8 mouse cellular contexts compared by ENCODE assay signal in genomic region chr17:84956931-84957486, GRCm38 (mm10). TPM values are rescaled to one million over a fixed set of nuclear protein-coding genes. Genes with fewer than 3 reads are reported as not detected.
DNase-seq lines count a peak whose midpoint lies in the region; ATAC-seq and TF ChIP-seq lines count a peak whose summit lies in the region.

No protein-coding gene starts in this region.

- WGBS in forebrain, embryonic 11.5 days: under 1% methylated on average over 24 of the region's 24 CpGs
- WGBS in lung, embryonic 15.5 days: 0% methylated on average over 24 of the region's 24 CpGs
- under 1% methylated on average over 24 of the region's 24 CpGs for WGBS in olfactory bulb, adult 2 months

- H3K4me1 ChIP-seq in G1E (ENCODE audit: insufficient read depth, low read depth, low read length): peaks cover 29% of the 10 kb centered on the region
- H3K4me1 ChIP-seq in forebrain, embryonic 11.5 days (replicated peaks; ENCODE audit: control insufficient read depth, insufficient read depth, low read length): peaks cover 3% of the 10 kb centered on the region; the same call in 1 of the 2 replicates
- peaks cover 23% of the 10 kb centered on the region for H3K4me1 ChIP-seq in lung, embryonic 15.5 days
- H3K4me1 ChIP-seq in olfactory bulb, adult 2 months (ENCODE audit: control insufficient read depth, insufficient read depth, low read length): peaks cover 7% of the 10 kb centered on the region

- peak overlapping the region; percentile 56 for H3K9ac ChIP-seq in forebrain, embryonic 11.5 days (ENCODE audit: low read length)
- peak overlapping the region; percentile 50 for H3K9ac ChIP-seq in lung, embryonic 15.5 days

- H3K4me2 ChIP-seq in forebrain, embryonic 11.5 days (ENCODE audit: low read depth, low read length, severe bottlenecking): peak overlapping the region; percentile 64
- H3K4me2 ChIP-seq in lung, embryonic 15.5 days: peak overlapping the region; percentile 77

- peak; percentile 72 for TF ChIP-seq POLR2A in olfactory bulb, adult 2 months (IDR thresholded peaks at IDR 0.05; ENCODE audit: insufficient read depth, low read depth, low read length)

- peaks cover 10% of the 10 kb centered on the region for H3K36me3 ChIP-seq in G1E (replicated peaks)
- H3K36me3 ChIP-seq in forebrain, embryonic 11.5 days (ENCODE audit: control insufficient read depth, insufficient read depth, low read length): no peaks in the 10 kb centered on the region
- H3K36me3 ChIP-seq in lung, embryonic 15.5 days: no peaks in the 10 kb centered on the region

- peak; percentile 91 for DNase-seq in G1E (ENCODE audit: low spot score)
- peak; percentile 95 for DNase-seq in c-Kit-positive CD71-positive TER-119-positive erythroid progenitor cells, embryonic 14.5 days (ENCODE audit: low spot score)
- peak; percentile 91 for DNase-seq in forebrain, embryonic 11.5 days (ENCODE audit: low spot score)
- DNase-seq in heart, postnatal 10 days: peak; percentile 95 to 96
- DNase-seq in layer of hippocampus, adult 2 months (ENCODE audit: low spot score in 2 of 2): peak; percentile 79 to 93
- peak; percentile 82 to 91 for DNase-seq in thymus, adult 18-20 months

- peak; percentile 67 for ATAC-seq in G1E (ENCODE audit: extremely low read depth, insufficient number of reproducible peaks, low FRiP score, poor library complexity, severe bottlenecking)
- ATAC-seq in forebrain, embryonic 11.5 days (replicated peaks; ENCODE audit: low FRiP score): peak; percentile 90
- ATAC-seq in lung, embryonic 15.5 days (ENCODE audit: borderline replicate concordance, extremely low read depth, low FRiP score, low TSS enrichment): peak; percentile 87

- intact Hi-C loops in heart, postnatal 10 days (cut with DNase I): loop anchor here (5.0 kb wide), 2 partner anchors 80 to 135 kb away; partner anchors contain the start of genes Camkmt and Prepl

- H3K4me3 ChIP-seq in G1E (ENCODE audit: low read depth, low read length): peak overlapping the region; percentile 93
- peak overlapping the region; percentile 95 for H3K4me3 ChIP-seq in forebrain, embryonic 11.5 days (ENCODE audit: low read depth, low read length)
- peak overlapping the region; percentile 70 for H3K4me3 ChIP-seq in layer of hippocampus, adult 2 months
- H3K4me3 ChIP-seq in lung, embryonic 15.5 days: peak overlapping the region; percentile 99
- H3K4me3 ChIP-seq in olfactory bulb, adult 2 months (ENCODE audit: insufficient read depth, low read depth, low read length): peak overlapping the region; percentile 59

- no peaks in the 10 kb centered on the region for H3K9me3 ChIP-seq in G1E (replicated peaks)
- no peaks in the 10 kb centered on the region for H3K9me3 ChIP-seq in forebrain, embryonic 11.5 days (ENCODE audit: control insufficient read depth, low read length)
- no peaks in the 10 kb centered on the region for H3K9me3 ChIP-seq in lung, embryonic 15.5 days

- H3K27me3 ChIP-seq in G1E (ENCODE audit: insufficient read depth, low read length): no peaks in the 10 kb centered on the region
- H3K27me3 ChIP-seq in forebrain, embryonic 11.5 days (ENCODE audit: control insufficient read depth, insufficient read depth, low read length): no peaks in the 10 kb centered on the region
- H3K27me3 ChIP-seq in lung, embryonic 15.5 days: no peaks in the 10 kb centered on the region

- peak overlapping the region; percentile 93 for H3K27ac ChIP-seq in forebrain, embryonic 11.5 days (ENCODE audit: low read depth, low read length)
- peak overlapping the region; percentile 97 for H3K27ac ChIP-seq in layer of hippocampus, adult 2 months
- H3K27ac ChIP-seq in lung, embryonic 15.5 days: peak overlapping the region; percentile 97
- peak overlapping the region; percentile 91 for H3K27ac ChIP-seq in olfactory bulb, adult 2 months (ENCODE audit: insufficient read depth, low read depth, low read length)

- TF ChIP-seq CTCF in G1E (IDR thresholded peaks at IDR 0.05; ENCODE audit: low read depth, low read length): no peak
- TF ChIP-seq CTCF in layer of hippocampus, adult 2 months (conservative IDR thresholded peaks at IDR 0.05): peak; percentile 29
- TF ChIP-seq CTCF in olfactory bulb, adult 2 months (IDR thresholded peaks at IDR 0.05; ENCODE audit: insufficient read depth, low read depth, low read length): no peak

RNA-seq across cellular contexts. Expression of gene Ppm1b, which starts 0.5 kb away (rescaled TPM):
- total RNA-seq in G1E (2014; fragmentation: Nextera tagmentation): 87.6 and 145 TPM in 2 replicates
- 75.5 and 99.2 TPM in 2 replicates for total RNA-seq in G1E (2017)
- polyA plus RNA-seq in G1E (2012): 28.5 and 39.0 TPM in 2 replicates
- 94.7 and 99.5 TPM in 2 replicates for polyA plus RNA-seq in forebrain, embryonic 11.5 days (2014; fragmentation: Nextera tagmentation; extraction: Ambion mirVana)
- total RNA-seq in heart, postnatal 10 days (2021): 10 to 100 TPM; 88.4 to 88.8 TPM
- 100 to 1,000 TPM; 117 to 120 TPM for total RNA-seq in layer of hippocampus, adult 2 months (2021)
- 62.5 and 67.5 TPM in 2 replicates for polyA plus RNA-seq in lung, embryonic 15.5 days (2015; fragmentation: Nextera tagmentation; extraction: Ambion mirVana)
- polyA plus RNA-seq in olfactory bulb, adult 2 months (2012; ENCODE audit: insufficient read depth, insufficient read length, low replicate concordance, missing spikeins): 227 TPM in 1 of 2 replicates, not detected in the other

Comparison
In these comparisons a context has a peak if more than half of its experiments do, and no peak if none do; other contexts are left out.
1. Peak in every context shown above with its lines: DNase-seq, ATAC-seq, H3K4me3 ChIP-seq and H3K27ac ChIP-seq.